Mouse (Mus musculus) testis, adult 2 months (tissue): Measurements from ENCODE around the gene Rfx4.

ENCODE experiments used
- CTCF ChIP-seq: fragments of 200-500 bp; IDR thresholded peaks from 2 replicates; pipeline ENCODE4 v1.5.1; 2012; ENCODE audit warnings: low read depth, mild to moderate bottlenecking, inconsistent platforms, low read length, moderate library complexity; ENCODE audit not compliant: control insufficient read depth, insufficient read depth, insufficient replicate concordance
- POLR2A ChIP-seq: fragments of 200-500 bp; IDR thresholded peaks from 2 replicates; pipeline ENCODE4 v1.6.1; 2012; ENCODE audit warnings: low read depth, mild to moderate bottlenecking, inconsistent platforms, low read length, moderate library complexity; ENCODE audit not compliant: control insufficient read depth

- TF ChIP-seq CTCF (no peak), POLR2A (no peak)
Measured at GRCm38 (mm10) chr10:84886221-84886627, 130.4 kb downstream of the Rfx4 start.
